Mouse (Mus musculus): ENCODE results near the gene Acp1.

Acp1 gene

GRCm38 (mm10) chr12:30911261-30912047 is at the start of gene Acp1, which contains the start of gene Sh3yl1:
Gene Acp1 (minus strand): TSS chr12:30911589.
Gene Sh3yl1 (plus strand): TSS chr12:30911668.
- peak; percentile 94 for DNase-seq (ENCODE audit: low spot score)

- DNase-seq (ENCODE audit: low spot score) = no peak
These were observed 32.8 kb upstream of the Acp1 start for GRCm38 (mm10) chr12:30944197-30944596.

- no peak for DNase-seq (ENCODE audit: low spot score)
These were observed 31.9 kb upstream of the Acp1 start for GRCm38 (mm10) chr12:30943057-30943986.

DNA sequence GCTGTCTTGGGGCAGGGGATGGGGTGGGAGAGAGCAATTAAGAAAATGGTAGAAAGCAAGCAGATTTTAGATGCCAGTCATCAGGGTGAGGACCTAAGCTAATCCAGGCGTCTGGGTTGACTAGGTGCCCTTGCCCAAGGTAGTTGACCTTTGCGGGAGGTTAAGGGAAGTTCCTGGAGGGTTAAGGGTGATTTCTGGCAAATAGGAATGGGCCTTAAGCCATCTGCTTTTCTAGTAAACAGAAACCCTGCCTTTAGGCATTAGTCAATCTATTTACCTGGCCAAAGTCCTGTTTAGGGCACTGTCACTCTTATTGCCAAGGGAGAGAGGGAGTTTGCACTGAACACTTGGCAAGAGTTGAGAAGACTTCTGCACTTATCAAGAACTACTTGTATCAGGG is 25.5 kb upstream of the Acp1 start:
- no peak for DNase-seq (ENCODE audit: low spot score)

DNA sequence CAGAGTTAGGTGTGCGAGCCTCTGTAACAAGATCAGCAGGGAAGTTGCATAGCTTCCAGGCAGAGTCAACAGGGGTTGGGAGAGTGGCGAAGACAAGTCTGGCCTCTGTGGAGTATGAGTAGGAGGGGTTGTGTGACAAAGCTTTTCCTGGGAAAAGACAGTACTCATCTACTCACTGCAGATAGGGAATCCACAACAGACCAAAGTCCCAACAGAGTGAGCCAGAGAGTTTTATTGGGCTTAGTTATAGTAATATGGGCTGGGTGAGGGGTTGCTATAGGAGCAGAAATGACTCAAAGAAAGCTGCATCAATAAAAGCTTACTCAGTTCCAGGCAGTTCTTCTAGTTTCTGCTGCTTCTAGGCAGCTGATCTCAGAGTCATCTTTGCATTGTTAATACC is 21.9 kb upstream of the Acp1 start:
- no peak for DNase-seq (ENCODE audit: low spot score)

- no peak for DNase-seq (ENCODE audit: low spot score)
These were observed 16.8 kb upstream of the Acp1 start for GRCm38 (mm10) chr12:30928182-30928581.

GRCm38 (mm10) chr12:30922401-30922800 is 11.0 kb upstream of the Acp1 start:
- no peak for DNase-seq (ENCODE audit: low spot score)

DNA sequence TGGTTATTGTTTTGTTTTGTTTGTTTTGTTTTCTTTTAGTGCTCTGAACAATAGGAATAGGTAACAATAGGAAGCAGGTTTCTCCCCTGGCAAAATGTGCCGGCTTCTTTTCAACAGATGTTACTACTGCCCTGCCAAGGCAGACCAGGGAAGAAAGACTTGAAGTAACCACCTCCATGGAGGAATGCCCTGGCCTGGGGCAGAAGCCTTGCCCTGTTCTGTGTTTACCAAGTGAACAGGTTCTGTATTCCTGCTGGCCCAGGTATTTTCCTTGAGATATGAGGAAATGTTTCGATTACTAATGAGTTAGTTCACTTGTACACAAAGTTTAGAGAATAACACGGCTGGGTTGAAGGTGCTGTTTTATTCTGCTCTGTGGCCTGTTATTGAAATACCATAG is 1.5 kb upstream of the Acp1 start:
- no peak for DNase-seq (ENCODE audit: low spot score)

GRCm38 (mm10) chr12:30912048-30912381 is 626 bp upstream of the Acp1 start:
- DNase-seq (ENCODE audit: low spot score) = peak; percentile 40

- DNase-seq (ENCODE audit: low spot score) = no peak
These were observed 529 bp downstream of the Acp1 start for GRCm38 (mm10) chr12:30910860-30911259.

- DNase-seq (ENCODE audit: low spot score) = no peak
These were observed 1.5 kb downstream of the Acp1 start for GRCm38 (mm10) chr12:30909881-30910280.

DNA sequence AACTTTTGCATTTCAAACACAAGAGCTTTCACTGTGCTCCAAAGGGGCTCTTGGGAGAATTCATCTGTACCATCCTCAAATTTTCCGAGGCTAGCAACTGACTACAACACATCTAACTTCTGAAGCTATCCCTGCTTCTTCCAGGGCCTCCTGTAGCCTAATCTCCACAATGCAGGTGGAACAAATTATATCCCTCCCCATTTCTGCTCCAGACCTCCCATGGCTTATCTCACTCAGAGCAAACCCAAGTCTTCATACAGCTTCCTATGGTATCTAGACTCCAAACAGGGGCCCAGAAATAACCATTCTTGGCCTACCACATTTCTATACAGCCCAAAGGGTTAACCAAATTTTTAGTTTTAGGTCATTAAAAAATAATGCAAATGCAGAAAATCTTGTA is 2.7 kb downstream of the Acp1 start:
- no peak for DNase-seq (ENCODE audit: low spot score)

DNA sequence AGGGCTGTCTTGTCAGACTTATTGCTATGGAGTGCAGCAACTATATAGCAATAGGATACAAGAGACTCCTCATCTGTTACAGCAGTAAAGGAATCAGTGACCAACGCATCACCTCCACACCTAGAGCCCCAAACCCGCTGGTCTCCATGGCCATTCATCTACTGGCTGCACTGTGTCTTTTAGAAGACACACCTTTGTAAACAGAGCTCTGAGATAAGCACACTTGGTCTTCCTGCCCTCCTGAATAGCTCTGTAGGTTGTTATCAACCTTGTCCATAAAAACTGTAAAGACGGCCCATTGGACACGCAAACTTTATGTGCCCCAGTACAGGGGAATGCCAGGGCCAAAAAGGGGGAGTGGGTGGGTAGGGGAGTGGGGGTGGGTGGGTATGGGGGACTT is 14.3 kb downstream of the Acp1 start:
- no peak for DNase-seq (ENCODE audit: low spot score)

- no peak for DNase-seq (ENCODE audit: low spot score)
These were observed 20.0 kb downstream of the Acp1 start for GRCm38 (mm10) chr12:30891438-30891837.

GRCm38 (mm10) chr12:30890067-30890466 is 21.3 kb downstream of the Acp1 start:
- DNase-seq (ENCODE audit: low spot score) = peak; percentile 62

- no peak for DNase-seq (ENCODE audit: low spot score)
These were observed 23.4 kb downstream of the Acp1 start for GRCm38 (mm10) chr12:30888003-30888402.

GRCm38 (mm10) chr12:30885891-30886290 is 25.5 kb downstream of the Acp1 start:
- DNase-seq (ENCODE audit: low spot score) = no peak

GRCm38 (mm10) chr12:30884622-30885230 is 26.7 kb downstream of the Acp1 start:
- DNase-seq (ENCODE audit: low spot score) = no peak

DNA sequence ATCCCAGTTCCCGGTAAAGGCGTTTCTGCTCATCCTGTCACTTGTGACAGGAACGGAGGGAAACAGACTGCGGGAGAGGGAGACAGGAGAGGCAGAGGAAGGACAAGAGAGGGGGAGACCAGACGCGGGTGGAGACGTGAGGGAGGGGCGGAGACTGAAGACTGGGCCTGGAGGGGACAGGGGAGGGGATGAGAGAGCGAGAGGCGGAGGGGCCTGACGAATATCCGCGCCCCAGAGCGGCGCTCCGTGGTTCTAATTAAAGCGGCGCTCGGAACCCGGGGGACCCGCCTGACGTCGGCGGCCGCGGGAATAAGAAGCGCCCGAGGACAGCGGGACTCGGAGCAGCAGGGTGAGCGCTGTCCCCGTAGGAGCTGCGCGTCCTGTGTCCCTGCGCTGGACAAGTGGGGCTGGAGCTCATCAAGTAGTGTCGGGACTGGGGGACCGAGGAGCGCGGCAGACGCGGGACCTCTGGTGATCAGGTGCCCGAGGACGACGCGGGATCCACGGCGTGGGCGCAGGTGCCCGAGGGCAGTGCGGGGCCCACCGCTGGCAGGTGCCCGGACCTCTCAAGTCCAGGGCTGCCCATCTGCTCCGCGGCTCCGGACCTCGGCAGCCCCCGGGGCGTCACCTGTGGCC is 27.3 kb downstream of the Acp1 start, which contains the start of gene Alkal2:
Gene Alkal2 (plus strand): TSS at position 337 of the 636 bp plus-strand sequence.
- DNase-seq (ENCODE audit: low spot score) = no peak

- no peak for DNase-seq (ENCODE audit: low spot score)
These were observed 27.8 kb downstream of the Acp1 start for GRCm38 (mm10) chr12:30883592-30883985.

GRCm38 (mm10) chr12:30879447-30879846 is 31.9 kb downstream of the Acp1 start:
- no peak for DNase-seq (ENCODE audit: low spot score)

GRCm38 (mm10) chr12:30865781-30866180 is 45.6 kb downstream of the Acp1 start:
- no peak for DNase-seq (ENCODE audit: low spot score)

All from ovary, postnatal 14 days (tissue).